Mouse (Mus musculus) olfactory bulb, adult 2 months (tissue): ENCODE data around the gene D16Ertd472e.

Experiments used
- CTCF ChIP-seq: fragments of 200-500 bp; IDR thresholded peaks from 2 replicates; pipeline ENCODE4 v1.5.1; 2012; ENCODE audit warnings: low read depth, mild to moderate bottlenecking, low read length, moderate library complexity; ENCODE audit not compliant: insufficient read depth
- POLR2A ChIP-seq: fragments of 200-500 bp; IDR thresholded peaks from 2 replicates; pipeline ENCODE4 v1.6.1; 2012; ENCODE audit warnings: mild to moderate bottlenecking, low read depth, low read length, moderate library complexity; ENCODE audit not compliant: insufficient read depth

- no peak for TF ChIP-seq POLR2A
- TF ChIP-seq CTCF = no peak
Measured at GRCm38 (mm10) chr16:78540376-78541246, 35.9 kb downstream of the D16Ertd472e start.
